Mouse (Mus musculus) CH12.LX (cell line): ENCODE results near the gene Fcer2a.

Experiments
- CTCF ChIP-seq, 2 experiments: IDR thresholded peaks in 1 of 2; conservative IDR thresholded peaks in 1 of 2; 2 replicates each; pipeline ENCODE4 v1.5.1; 2011 to 2012; ENCODE audit warnings: low read depth in 2 of 2, low read length in 2 of 2, improper control_type of control experiment in 1 of 2, inconsistent platforms in 1 of 2, mild to moderate bottlenecking in 1 of 2, moderate library complexity in 1 of 2
- MYC ChIP-seq: IDR thresholded peaks from 2 replicates; pipeline ENCODE4 v1.6.1; 2011; ENCODE audit warnings: low read depth, mild to moderate bottlenecking, improper control_type of control experiment, low read length

DNA sequence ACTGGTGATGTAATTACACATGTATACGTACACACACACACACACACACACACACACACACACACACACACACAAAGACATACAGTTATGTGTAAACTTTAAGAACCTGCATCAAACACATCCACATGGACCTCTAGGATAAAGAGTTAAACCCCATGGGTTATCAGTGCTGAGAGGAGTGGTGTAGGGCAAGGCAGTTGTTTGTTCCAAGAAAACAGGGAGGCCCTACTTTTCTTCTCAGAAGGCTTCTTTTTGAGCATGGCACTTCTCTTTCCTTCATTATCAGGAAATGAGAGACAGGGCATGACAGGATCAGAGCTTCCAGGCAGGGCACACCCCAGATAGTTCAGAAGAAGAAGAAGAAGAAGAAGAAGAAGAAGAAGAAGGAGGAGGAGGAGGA, 40.1 kb upstream of the Fcer2a start:
- TF ChIP-seq CTCF (conservative IDR thresholded peaks at IDR 0.05 in 1 of 2, IDR thresholded peaks at IDR 0.05 in 1 of 2; ENCODE audit: low read depth in 2 of 2, low read length in 2 of 2) (no peak), MYC (no peak)
